Mouse (Mus musculus) thymus, postnatal 14 days (tissue): ENCODE results near the gene Mical3.
A peak's percentile ranks its signal among the peaks of the same experiment; 100 is the strongest.

Experiments
- DNase-seq: peaks from one replicate; pipeline ENCODE4 v3.0.0; 2021

Mical3 gene

GRCm38 (mm10) chr6:121045345-121046080 is 85.3 kb downstream of the Mical3 start:
- DNase-seq = no peak

- no peak for DNase-seq
Measured at GRCm38 (mm10) chr6:121043434-121044189, 87.2 kb downstream of the Mical3 start.

GRCm38 (mm10) chr6:121039719-121040118 is 91.1 kb downstream of the Mical3 start:
- no peak for DNase-seq

- no peak for DNase-seq
Measured at GRCm38 (mm10) chr6:121039286-121039685, 91.5 kb downstream of the Mical3 start.

GRCm38 (mm10) chr6:121037086-121037485 is 93.7 kb downstream of the Mical3 start:
- DNase-seq = no peak

- no peak for DNase-seq
Measured at GRCm38 (mm10) chr6:121035929-121036328, 94.9 kb downstream of the Mical3 start.

- no peak for DNase-seq
Measured at GRCm38 (mm10) chr6:121035268-121035667, 95.5 kb downstream of the Mical3 start.

- DNase-seq = no peak
Measured at GRCm38 (mm10) chr6:121033250-121033649, 97.5 kb downstream of the Mical3 start.

GRCm38 (mm10) chr6:121031370-121031769 is 99.4 kb downstream of the Mical3 start:
- DNase-seq = no peak

GRCm38 (mm10) chr6:121029897-121030589 is 100.8 kb downstream of the Mical3 start:
- no peak for DNase-seq

- DNase-seq = no peak
Measured at GRCm38 (mm10) chr6:121028514-121028913, 102.3 kb downstream of the Mical3 start.

- no peak for DNase-seq
Measured at GRCm38 (mm10) chr6:121027314-121027713, 103.5 kb downstream of the Mical3 start.

- no peak for DNase-seq
Measured at GRCm38 (mm10) chr6:121026866-121027265, 103.9 kb downstream of the Mical3 start.

- DNase-seq = no peak
Measured at GRCm38 (mm10) chr6:121026019-121026584, 104.7 kb downstream of the Mical3 start.

- DNase-seq = no peak
Measured at GRCm38 (mm10) chr6:121018147-121018546, 112.7 kb downstream of the Mical3 start.

GRCm38 (mm10) chr6:121017436-121018031 is 113.3 kb downstream of the Mical3 start:
- DNase-seq = peak; percentile 36

- no peak for DNase-seq
Measured at GRCm38 (mm10) chr6:121016097-121016496, 114.7 kb downstream of the Mical3 start.

GRCm38 (mm10) chr6:121014339-121014738 is 116.5 kb downstream of the Mical3 start:
- no peak for DNase-seq

GRCm38 (mm10) chr6:121013750-121014149 is 117.0 kb downstream of the Mical3 start:
- DNase-seq = peak; percentile 68

GRCm38 (mm10) chr6:121011709-121012108 is 119.1 kb downstream of the Mical3 start:
- no peak for DNase-seq

GRCm38 (mm10) chr6:121009651-121010050 is 121.1 kb downstream of the Mical3 start:
- no peak for DNase-seq

GRCm38 (mm10) chr6:121004959-121005358 is 125.8 kb downstream of the Mical3 start:
- no peak for DNase-seq

GRCm38 (mm10) chr6:121002952-121003351 is 127.8 kb downstream of the Mical3 start:
- no peak for DNase-seq
